Mouse (Mus musculus) intestine, embryonic 15.5 days (tissue): ENCODE data around the gene Cited4. TPM values are rescaled to one million over a fixed set of nuclear protein-coding genes. Genes with fewer than 3 reads are reported as not detected.

Experiments used
- ATAC-seq: fragments of 200-750 bp; cut with Nextera tagmentation; 2 replicates; pipeline ENCODE4 v1.8.0; 2017; ENCODE audit warnings: moderate TSS enrichment, moderate library complexity
- H3K27ac ChIP-seq: fragments of 300-500 bp; sonication (generic); 2 replicates; pipeline ENCODE4 v1.5.1; 2015; ENCODE audit warnings: mild to moderate bottlenecking, inconsistent platforms
- H3K27me3 ChIP-seq: fragments of 300-500 bp; sonication (generic); replicated peaks from 2 replicates; pipeline ENCODE4 v1.6.1; 2015; ENCODE audit warnings: inconsistent platforms
- H3K36me3 ChIP-seq: fragments of 300-500 bp; sonication (generic); 2 replicates; pipeline ENCODE4 v1.6.1; 2015; ENCODE audit warnings: inconsistent platforms
- H3K4me1 ChIP-seq: fragments of 300-500 bp; sonication (generic); replicated peaks from 2 replicates; pipeline ENCODE4 v1.6.1; 2015; ENCODE audit warnings: inconsistent platforms
- H3K4me2 ChIP-seq: fragments of 300-500 bp; sonication (generic); replicated peaks from 2 replicates; pipeline ENCODE4 v1.6.1; 2015; ENCODE audit warnings: mild to moderate bottlenecking, inconsistent platforms
- H3K4me3 ChIP-seq: fragments of 300-500 bp; sonication (generic); replicated peaks from 2 replicates; pipeline ENCODE4 v1.5.1; 2015; ENCODE audit warnings: inconsistent platforms
- H3K9ac ChIP-seq: fragments of 300-500 bp; sonication (generic); 2 replicates; pipeline ENCODE4 v1.6.1; 2015; ENCODE audit warnings: inconsistent platforms
- H3K9me3 ChIP-seq: fragments of 300-500 bp; sonication (generic); 2 replicates; pipeline ENCODE4 v1.6.1; 2016; ENCODE audit warnings: inconsistent platforms
- WGBS: fragments of 180-500 bp; shearing (Covaris S2); methylation state at CpG from one replicate; pipeline ENCODE4 v1.1.7; 2015; 5-methylcytosine and 5-hydroxymethylcytosine counted together
- polyA plus RNA-seq: library from polyadenylated mRNA; unstranded; fragments of >200 nt; fragmentation: Nextera tagmentation; extraction: Ambion mirVana; gene quantifications from 2 replicates; pipeline ENCODE4 v1.2.1, GENCODE M21; 2015

Gene Cited4
- 2.4 and 2.8 TPM in 2 replicates for polyA plus RNA-seq

DNA sequence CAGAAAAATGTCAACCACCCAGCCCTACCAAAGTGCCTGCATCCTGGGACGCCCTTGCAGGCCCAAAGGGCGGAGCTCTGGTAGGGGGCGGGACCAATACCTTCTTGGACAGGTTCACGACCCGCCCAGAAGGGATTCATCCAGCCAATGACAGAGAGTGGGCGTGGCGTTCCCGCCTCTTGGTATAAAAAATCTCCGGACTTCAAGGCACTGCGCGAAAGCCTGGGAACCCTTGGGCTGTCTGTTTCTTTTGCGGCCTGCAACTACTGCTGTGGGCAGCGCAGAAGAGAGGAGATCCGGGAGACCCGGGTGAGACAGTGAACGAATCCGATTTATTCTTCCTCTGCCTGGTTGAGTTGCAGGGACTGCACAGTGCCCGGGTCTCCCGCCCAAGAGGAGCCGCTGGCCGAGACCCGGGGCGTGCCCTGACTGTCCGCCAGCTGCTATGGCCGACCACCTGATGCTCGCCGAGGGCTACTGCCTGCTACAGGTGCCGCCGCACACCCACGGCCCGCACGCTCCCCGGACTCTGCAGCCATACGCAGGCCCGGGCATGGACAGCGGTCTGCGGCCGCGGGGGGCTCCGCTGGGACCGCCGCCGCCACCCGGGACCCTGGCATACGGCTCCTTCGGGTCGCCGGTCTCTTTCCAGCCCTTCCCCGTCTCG lies at the start of gene Cited4:
Gene Cited4, plus strand, starts transcription at position 215 of the 667 bp plus-strand sequence.
- 0 out of 2 replicates have a peak within 1 kb of the TSS, but pooled peaks have one; percentile 28 for H3K27ac ChIP-seq
- H3K9ac ChIP-seq, result peak within 1 kb of the TSS; percentile 56
- WGBS, result under 1% methylated on average over 50 of the region's 50 CpGs
- peak; percentile 96 for ATAC-seq
- H3K36me3 ChIP-seq, result no peaks in the 10 kb centered on the region
- peaks cover 8% of the 10 kb centered on the region; the same call in 1 of the 2 replicates for H3K27me3 ChIP-seq
- peaks cover 11% of the 10 kb centered on the region for H3K4me1 ChIP-seq
- H3K9me3 ChIP-seq, result no peaks in the 10 kb centered on the region
- H3K4me3 ChIP-seq, result peak within 1 kb of the TSS; percentile 59
- H3K4me2 ChIP-seq, result peak within 1 kb of the TSS; percentile 100

DNA sequence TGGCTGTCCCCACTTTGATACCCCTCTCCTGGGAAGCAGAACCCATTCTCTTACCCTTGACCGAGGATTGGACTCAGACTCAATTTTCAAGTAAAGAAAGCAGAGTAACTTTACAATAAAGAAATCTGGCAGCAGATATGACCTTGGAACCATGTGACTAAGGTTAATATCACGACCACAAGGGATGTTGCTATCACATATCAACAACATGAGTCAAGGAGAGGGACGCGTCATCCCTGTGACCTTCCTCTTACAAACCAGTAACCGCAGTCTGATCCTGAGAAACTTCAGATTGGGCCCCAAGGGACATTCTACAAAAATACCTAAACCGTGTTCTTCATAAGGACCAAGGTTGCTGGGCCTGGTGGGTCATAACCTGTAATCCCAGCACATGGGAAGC lies 38.6 kb upstream of the Cited4 start:
- H3K27me3 ChIP-seq, result no peaks in the 10 kb centered on the region
- ATAC-seq, result no peak
- no peak overlapping the region for H3K27ac ChIP-seq
- H3K4me3 ChIP-seq, result no peak overlapping the region
- H3K4me1 ChIP-seq, result no peaks in the 10 kb centered on the region
- WGBS, result 84% methylated on average over 6 of the region's 6 CpGs
- no peak overlapping the region for H3K4me2 ChIP-seq
- H3K9me3 ChIP-seq, result no peaks in the 10 kb centered on the region
- H3K36me3 ChIP-seq, result no peaks in the 10 kb centered on the region
- no peak overlapping the region for H3K9ac ChIP-seq

DNA sequence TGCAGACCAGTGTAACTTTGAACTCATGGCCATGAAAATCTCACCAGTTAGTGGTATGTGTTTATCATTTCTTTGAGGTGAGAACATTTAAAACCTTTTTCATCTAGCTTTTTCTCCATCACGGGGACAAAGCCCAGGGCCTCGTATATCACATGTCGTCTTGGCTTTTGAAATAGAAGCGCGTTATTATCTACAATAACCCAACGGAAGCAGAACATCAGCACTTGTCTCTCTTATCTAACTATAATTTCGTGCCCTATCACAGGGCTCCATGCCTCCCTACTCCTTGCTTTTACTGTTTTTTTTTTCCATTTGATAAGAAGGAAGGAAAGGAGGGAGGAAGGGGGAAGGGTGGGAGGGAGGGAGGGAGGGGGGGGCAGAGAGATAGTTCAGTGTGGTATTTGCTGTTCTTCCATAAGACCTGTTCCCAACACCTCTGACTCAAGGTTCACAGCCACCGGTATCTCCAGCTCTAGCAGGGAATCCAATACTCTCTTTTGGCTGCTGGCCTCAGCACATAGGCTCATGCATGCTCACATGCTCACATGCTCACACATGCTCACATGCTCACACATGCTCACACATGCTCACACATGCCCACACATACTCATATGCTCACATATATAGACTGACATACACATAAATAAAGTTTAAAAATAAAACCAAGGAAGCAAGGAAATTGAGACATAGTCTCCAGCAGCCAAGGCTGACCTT lies 36.0 kb upstream of the Cited4 start:
- ATAC-seq, result no peak
- H3K4me3 ChIP-seq, result no peak overlapping the region
- no peaks in the 10 kb centered on the region for H3K27me3 ChIP-seq
- H3K9me3 ChIP-seq, result no peaks in the 10 kb centered on the region
- 69% methylated on average over 8 of the region's 8 CpGs for WGBS
- H3K9ac ChIP-seq, result no peak overlapping the region
- no peaks in the 10 kb centered on the region for H3K36me3 ChIP-seq
- H3K4me2 ChIP-seq, result no peak overlapping the region
- no peak overlapping the region for H3K27ac ChIP-seq
- no peaks in the 10 kb centered on the region for H3K4me1 ChIP-seq

DNA sequence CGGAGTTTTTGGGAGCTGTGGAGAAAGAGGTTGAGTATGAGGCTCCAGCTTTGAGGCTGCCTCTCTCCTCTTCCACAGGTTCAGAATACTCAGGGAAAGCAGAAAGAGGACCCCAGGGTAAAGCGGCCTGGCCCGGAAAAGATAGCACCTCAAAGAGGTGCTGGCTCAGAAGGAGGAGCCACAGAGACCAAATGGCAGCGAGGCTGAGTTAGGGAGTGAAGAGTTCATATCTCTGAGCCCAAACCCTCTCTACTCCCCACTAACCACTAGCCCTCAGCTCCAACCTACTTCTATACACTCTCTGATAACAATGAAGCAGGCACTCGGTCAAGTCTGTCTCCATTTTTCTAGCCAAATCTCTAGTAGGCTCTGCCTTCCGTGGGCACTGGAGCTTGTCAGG lies 34.5 kb upstream of the Cited4 start:
- H3K36me3 ChIP-seq, result no peaks in the 10 kb centered on the region
- H3K4me3 ChIP-seq, result no peak overlapping the region
- 57% methylated on average over 6 of the region's 6 CpGs for WGBS
- H3K9ac ChIP-seq, result no peak overlapping the region
- H3K9me3 ChIP-seq, result no peaks in the 10 kb centered on the region
- H3K4me1 ChIP-seq, result no peaks in the 10 kb centered on the region
- H3K4me2 ChIP-seq, result no peak overlapping the region
- H3K27me3 ChIP-seq, result no peaks in the 10 kb centered on the region
- ATAC-seq, result peak; percentile 55; the same call in 1 of the 2 replicates
- H3K27ac ChIP-seq, result no peak overlapping the region

DNA sequence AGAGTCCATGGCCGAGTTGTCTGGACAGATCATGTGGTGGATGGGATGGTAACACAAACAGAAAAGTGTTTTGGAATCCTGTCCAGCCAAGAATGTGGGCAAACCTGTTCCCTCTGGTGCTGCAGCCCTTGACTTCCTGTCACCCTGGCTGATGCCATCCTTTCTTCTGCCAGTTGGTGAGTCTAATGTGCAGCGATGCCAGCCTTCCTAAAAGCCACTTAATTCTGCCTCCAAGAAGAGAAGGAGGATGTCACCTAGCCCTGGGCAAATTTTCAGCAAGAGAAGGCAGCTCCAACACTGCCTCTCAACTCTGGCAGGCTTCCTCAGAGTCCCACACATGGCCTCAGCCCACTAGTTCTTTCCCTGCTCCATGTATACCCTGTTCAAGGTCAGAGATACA lies 31.0 kb upstream of the Cited4 start:
- no peak overlapping the region for H3K27ac ChIP-seq
- H3K9ac ChIP-seq, result no peak overlapping the region
- H3K27me3 ChIP-seq, result no peaks in the 10 kb centered on the region
- WGBS, result 78% methylated on average over 2 of the region's 2 CpGs
- H3K4me3 ChIP-seq, result no peak overlapping the region
- H3K36me3 ChIP-seq, result no peaks in the 10 kb centered on the region
- H3K4me2 ChIP-seq, result no peak overlapping the region
- no peaks in the 10 kb centered on the region for H3K4me1 ChIP-seq
- no peak for ATAC-seq
- H3K9me3 ChIP-seq, result no peaks in the 10 kb centered on the region

DNA sequence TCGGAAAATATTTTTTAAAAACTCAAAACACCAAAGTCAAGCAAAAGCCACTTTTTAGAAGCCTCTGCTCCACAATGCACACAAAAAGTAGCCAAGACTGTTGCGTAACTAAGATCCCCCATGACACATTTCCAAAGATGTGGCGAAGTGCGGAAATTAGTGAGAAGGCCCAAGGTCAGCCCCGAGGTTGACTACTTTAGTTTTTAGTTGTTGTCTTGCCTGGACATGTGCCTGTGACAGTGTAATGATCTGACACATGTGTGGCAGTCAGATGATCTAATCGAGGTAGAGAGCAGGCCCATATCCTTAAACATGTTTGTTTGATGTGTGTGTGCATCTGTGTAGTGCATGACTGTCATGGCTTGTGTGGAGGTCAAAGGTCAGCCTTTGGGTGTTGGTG lies 24.4 kb upstream of the Cited4 start:
- ATAC-seq, result no peak
- 89% methylated on average over 6 of the region's 6 CpGs for WGBS
- H3K4me1 ChIP-seq, result no peaks in the 10 kb centered on the region
- no peaks in the 10 kb centered on the region for H3K9me3 ChIP-seq
- H3K27me3 ChIP-seq, result no peaks in the 10 kb centered on the region
- H3K4me3 ChIP-seq, result no peak overlapping the region
- no peak overlapping the region for H3K9ac ChIP-seq
- no peak overlapping the region for H3K4me2 ChIP-seq
- H3K36me3 ChIP-seq, result no peaks in the 10 kb centered on the region
- H3K27ac ChIP-seq, result no peak overlapping the region

DNA sequence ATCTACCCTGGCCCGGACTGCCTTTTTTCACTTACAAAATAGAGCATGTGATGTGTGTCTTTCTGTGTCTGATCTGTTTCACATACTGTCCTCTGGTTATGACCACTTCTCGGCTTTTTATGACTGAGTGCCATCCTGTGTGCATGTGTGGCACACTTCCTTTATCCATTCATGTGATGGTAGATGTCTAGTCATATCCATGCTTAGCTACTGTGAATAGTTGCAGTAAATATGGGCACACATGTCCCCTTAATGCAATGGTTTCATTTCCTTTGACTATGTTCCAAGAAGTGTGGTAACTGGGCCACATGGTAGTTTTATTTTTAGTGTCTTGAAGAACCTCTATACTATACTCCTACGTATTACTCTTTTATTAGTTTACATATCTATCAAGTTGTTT lies 22.5 kb upstream of the Cited4 start:
- Histone ChIP-seq H3K27ac (no peak overlapping the region), H3K36me3 (no peaks in the 10 kb centered on the region), H3K4me3 (no peak overlapping the region), H3K4me2 (no peak overlapping the region), H3K27me3 (peaks cover 12% of the 10 kb centered on the region), H3K4me1 (no peaks in the 10 kb centered on the region), H3K9me3 (no peaks in the 10 kb centered on the region), H3K9ac (no peak overlapping the region)
- no peak for ATAC-seq
- 72% methylated on average over 3 of the region's 3 CpGs for WGBS

DNA sequence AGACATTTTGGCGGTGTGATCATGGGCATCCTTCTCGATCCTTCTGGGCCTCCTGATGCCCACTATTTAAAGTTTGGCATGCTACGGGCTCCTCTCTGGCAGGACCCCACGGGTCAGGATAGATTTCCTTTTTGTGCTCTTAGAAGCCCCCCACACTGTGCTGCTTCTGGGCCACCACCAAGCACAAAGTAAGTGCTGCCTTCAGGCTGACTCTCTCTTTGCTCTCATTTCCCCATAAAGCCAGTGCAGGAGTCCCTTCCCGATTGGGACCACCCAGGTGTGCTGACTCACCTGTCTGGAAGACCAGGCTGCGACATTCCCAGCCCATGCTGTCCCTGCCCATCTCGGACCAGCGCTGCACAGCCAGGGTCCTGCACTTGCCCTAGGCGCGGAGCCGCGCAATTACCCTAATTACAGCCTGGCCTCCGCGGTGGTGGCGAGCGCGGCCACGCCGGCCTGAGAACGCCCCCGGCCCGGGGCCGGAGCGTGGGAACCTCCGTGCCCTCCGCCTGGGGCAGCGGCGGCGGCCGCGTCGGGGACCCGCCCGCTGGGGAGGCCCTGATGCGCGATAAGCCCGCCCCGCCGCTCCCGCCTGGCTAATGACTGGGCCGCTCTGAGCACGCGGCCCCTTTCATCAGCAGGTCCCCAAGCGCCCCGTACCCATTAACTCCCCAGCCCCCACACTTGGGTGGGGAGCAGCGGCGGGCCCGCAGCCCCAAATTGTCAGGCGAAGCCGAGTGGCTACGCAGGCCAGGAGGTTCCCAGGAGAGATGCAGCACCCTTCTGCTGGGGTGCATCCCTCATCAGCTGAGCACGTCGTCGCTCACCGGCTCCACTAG lies 16.8 kb upstream of the Cited4 start:
- ATAC-seq, result peak; percentile 88
- H3K9ac ChIP-seq, result peak overlapping the region; percentile 26
- peak overlapping the region; percentile 94 for H3K4me2 ChIP-seq
- no peaks in the 10 kb centered on the region for H3K36me3 ChIP-seq
- no peak overlapping the region for H3K27ac ChIP-seq
- H3K4me1 ChIP-seq, result peaks cover 2% of the 10 kb centered on the region; the same call in 1 of the 2 replicates
- H3K9me3 ChIP-seq, result no peaks in the 10 kb centered on the region
- peak overlapping the region; percentile 44 for H3K4me3 ChIP-seq
- 4% methylated on average over 55 of the region's 55 CpGs for WGBS
- peaks cover 33% of the 10 kb centered on the region for H3K27me3 ChIP-seq

DNA sequence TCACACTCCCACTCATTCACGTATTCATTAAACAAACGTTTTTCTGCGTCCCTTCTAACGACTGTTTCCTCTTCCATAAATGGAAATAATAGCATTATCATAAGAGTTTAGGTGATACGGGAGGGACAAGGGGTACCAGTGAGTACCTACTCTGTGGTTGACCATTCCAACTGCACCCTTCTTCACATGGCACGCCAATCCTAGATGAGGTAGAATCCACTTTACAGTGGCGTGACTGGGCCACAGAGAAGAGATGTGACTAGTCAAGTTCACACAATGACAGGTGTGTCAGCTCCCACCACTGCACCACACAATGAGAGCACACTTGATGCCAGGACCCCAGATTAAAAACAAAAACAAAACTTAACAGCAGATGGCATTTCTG lies 16.2 kb upstream of the Cited4 start:
- Histone ChIP-seq H3K27me3 (peaks cover 33% of the 10 kb centered on the region), H3K4me2 (peak overlapping the region; percentile 94), H3K36me3 (no peaks in the 10 kb centered on the region), H3K27ac (no peak overlapping the region), H3K9ac (0 out of 2 replicates have a peak overlapping the region, but pooled peaks have one; percentile 26), H3K4me1 (peaks cover 2% of the 10 kb centered on the region; the same call in 1 of the 2 replicates), H3K4me3 (peak overlapping the region; percentile 44), H3K9me3 (no peaks in the 10 kb centered on the region)
- 21% methylated on average over 7 of the region's 7 CpGs for WGBS
- ATAC-seq, result no peak; the same call in 1 of the 2 replicates

DNA sequence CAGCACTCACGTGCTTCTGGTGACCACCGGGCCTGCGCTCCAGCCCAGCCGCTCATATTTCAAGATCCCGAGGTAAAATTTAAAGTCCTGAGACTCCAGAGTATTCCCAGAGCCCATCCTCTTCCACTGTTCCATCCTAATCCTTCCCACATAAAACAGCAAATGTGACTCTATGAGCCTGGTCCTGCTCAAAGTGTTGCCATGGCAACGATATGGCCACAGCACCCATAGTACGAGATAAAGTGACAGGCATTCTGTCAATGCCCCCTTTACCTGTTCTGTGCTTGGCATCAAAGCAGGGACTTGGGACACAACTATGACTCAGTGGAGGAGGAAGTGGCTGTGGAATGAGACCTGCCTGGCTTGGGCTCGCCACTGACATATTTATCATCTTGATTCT lies 10.5 kb upstream of the Cited4 start:
- H3K4me1 ChIP-seq, result no peaks in the 10 kb centered on the region
- no peak overlapping the region for H3K27ac ChIP-seq
- no peak overlapping the region for H3K9ac ChIP-seq
- H3K4me2 ChIP-seq, result no peak overlapping the region
- no peak for ATAC-seq
- H3K9me3 ChIP-seq, result no peaks in the 10 kb centered on the region
- 71% methylated on average over 8 of the region's 8 CpGs for WGBS
- H3K27me3 ChIP-seq, result 0 out of 2 replicates have a peak, but pooled peaks cover 6% of the 10 kb centered on the region
- no peak overlapping the region for H3K4me3 ChIP-seq
- H3K36me3 ChIP-seq, result no peaks in the 10 kb centered on the region

DNA sequence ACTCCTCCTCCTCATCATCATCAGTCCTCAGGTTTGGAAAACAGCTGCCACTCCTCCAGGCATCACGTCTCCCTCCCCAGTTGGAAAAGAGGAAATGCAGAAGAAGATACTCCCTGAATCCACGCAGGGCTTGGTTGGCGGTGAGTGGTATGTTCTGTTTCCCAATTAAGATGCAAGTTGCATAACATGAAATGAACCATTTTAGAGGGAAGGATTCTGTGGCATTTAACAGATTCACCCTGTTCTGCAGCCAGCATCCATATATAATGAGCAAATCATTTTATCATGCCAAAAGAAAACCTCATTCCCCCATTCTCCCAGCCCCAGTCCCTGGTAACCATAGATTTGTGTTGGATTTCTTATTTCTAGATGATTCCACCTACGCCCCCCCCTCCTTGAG lies 5.9 kb upstream of the Cited4 start:
- no peak overlapping the region for H3K9ac ChIP-seq
- WGBS, result 70% methylated on average over 4 of the region's 4 CpGs
- H3K4me3 ChIP-seq, result no peak overlapping the region
- no peak overlapping the region for H3K27ac ChIP-seq
- H3K9me3 ChIP-seq, result no peaks in the 10 kb centered on the region
- H3K36me3 ChIP-seq, result no peaks in the 10 kb centered on the region
- H3K4me2 ChIP-seq, result no peak overlapping the region
- H3K4me1 ChIP-seq, result no peaks in the 10 kb centered on the region
- H3K27me3 ChIP-seq, result no peaks in the 10 kb centered on the region
- no peak for ATAC-seq

DNA sequence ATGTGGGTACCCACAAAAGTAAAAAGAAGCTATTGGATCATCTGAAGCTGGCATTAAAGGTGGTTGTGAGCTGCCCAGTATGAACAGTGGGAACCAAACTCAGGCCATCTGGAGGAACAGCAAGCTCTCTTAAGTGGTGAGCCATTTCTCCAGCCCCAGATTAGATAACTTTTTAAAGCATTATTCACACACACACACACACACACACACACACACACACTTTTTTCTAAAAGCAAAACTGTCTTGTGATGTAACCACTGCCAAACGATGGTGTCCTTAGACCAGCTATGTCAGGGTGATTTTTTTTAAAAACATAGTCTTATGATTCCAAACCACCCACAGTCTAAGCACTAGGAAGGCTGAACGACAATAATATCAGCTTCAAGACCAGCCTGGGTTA lies 1.8 kb upstream of the Cited4 start:
- peaks cover 8% of the 10 kb centered on the region; the same call in 1 of the 2 replicates for H3K27me3 ChIP-seq
- H3K36me3 ChIP-seq, result no peaks in the 10 kb centered on the region
- 75% methylated on average over 2 of the region's 2 CpGs for WGBS
- ATAC-seq, result no peak
- H3K4me3 ChIP-seq, result no peak overlapping the region
- H3K4me1 ChIP-seq, result peaks cover 11% of the 10 kb centered on the region
- H3K9me3 ChIP-seq, result no peaks in the 10 kb centered on the region
- no peak overlapping the region for H3K4me2 ChIP-seq
- no peak overlapping the region for H3K9ac ChIP-seq
- H3K27ac ChIP-seq, result no peak overlapping the region
